In genomic region chr5:117356365-117357128, GRCm38 (mm10) we compare ENCODE assay signal across 8 mouse cellular contexts. TPM values are rescaled to one million over a fixed set of nuclear protein-coding genes. Genes with fewer than 3 reads are reported as not detected.
DNase-seq lines count a peak whose midpoint lies in the region; ATAC-seq and TF ChIP-seq lines count a peak whose summit lies in the region.

No protein-coding gene starts in this region.

- peak overlapping the region; percentile 93 for H3K4me2 ChIP-seq in hindbrain, embryonic 16.5 days (ENCODE audit: low read length)
- peak overlapping the region; percentile 92 for H3K4me2 ChIP-seq in midbrain, postnatal 0 days (ENCODE audit: low read depth, low read length, poor library complexity, severe bottlenecking)

- no peaks in the 10 kb centered on the region for H3K9me3 ChIP-seq in hindbrain, embryonic 16.5 days (ENCODE audit: control insufficient read depth, low read length)
- no peaks in the 10 kb centered on the region for H3K9me3 ChIP-seq in midbrain, postnatal 0 days (ENCODE audit: low read length)

- peak overlapping the region; percentile 80 for H3K4me3 ChIP-seq in gastrocnemius, adult 2 months
- peak overlapping the region; percentile 65 for H3K4me3 ChIP-seq in hindbrain, embryonic 16.5 days (ENCODE audit: low read length)
- H3K4me3 ChIP-seq in midbrain, postnatal 0 days (ENCODE audit: low read depth, low read length): peak overlapping the region; percentile 86

- no peaks in the 10 kb centered on the region for H3K27me3 ChIP-seq in hindbrain, embryonic 16.5 days (replicated peaks; ENCODE audit: control insufficient read depth, insufficient read depth, low read length)
- no peaks in the 10 kb centered on the region for H3K27me3 ChIP-seq in midbrain, postnatal 0 days (ENCODE audit: insufficient read depth, low read length)

- no peak for TF ChIP-seq CTCF in gastrocnemius, adult 2 months (IDR thresholded peaks at IDR 0.05)
- no peak for TF ChIP-seq CTCF in midbrain, postnatal 0 days (IDR thresholded peaks at IDR 0.05)

- peak overlapping the region; percentile 98 for H3K27ac ChIP-seq in gastrocnemius, adult 2 months
- H3K27ac ChIP-seq in hindbrain, embryonic 16.5 days (ENCODE audit: low read depth, low read length): peak overlapping the region; percentile 85
- H3K27ac ChIP-seq in midbrain, postnatal 0 days (ENCODE audit: low read depth, low read length): peak overlapping the region; percentile 96

- intact Hi-C loops in gastrocnemius, adult 2 months (cut with DNase I): loop anchor here (2.0 kb wide), 2 partner anchors 32 to 38 kb away; partner anchors contain the start of genes Rfc5 and Vsig10

- peak overlapping the region; percentile 80 for H3K9ac ChIP-seq in hindbrain, embryonic 16.5 days (ENCODE audit: low read depth, low read length)
- peak overlapping the region; percentile 98 for H3K9ac ChIP-seq in midbrain, postnatal 0 days (replicated peaks; ENCODE audit: low read length, poor library complexity, severe bottlenecking)

- peak; percentile 51 for DNase-seq in right cerebral cortex, adult 18-20 months
- DNase-seq in right cerebral cortex, postnatal 36 days (ENCODE audit: low spot score in 2 of 2): no peak
- DNase-seq in cerebellum, adult 11-12 months: peak; percentile 68
- peak; percentile 69 for DNase-seq in gastrocnemius, adult 2 months
- DNase-seq in liver: peak; percentile 48
- peak; percentile 49 for DNase-seq in midbrain, postnatal 0 days (ENCODE audit: low spot score)
- peak; percentile 82 for DNase-seq in testis, postnatal 14 days (ENCODE audit: low spot score)

- peak; percentile 70 for ATAC-seq in hindbrain, embryonic 16.5 days
- ATAC-seq in midbrain, postnatal 0 days (ENCODE audit: low FRiP score): peak; percentile 71

- no peaks in the 10 kb centered on the region for H3K36me3 ChIP-seq in hindbrain, embryonic 16.5 days (ENCODE audit: control insufficient read depth, insufficient read depth, low read length)
- H3K36me3 ChIP-seq in midbrain, postnatal 0 days (ENCODE audit: insufficient read depth, low read length): no peaks in the 10 kb centered on the region

- under 1% methylated on average over 23 of the region's 24 CpGs for WGBS in hindbrain, embryonic 16.5 days
- 2% methylated on average over 16 of the region's 24 CpGs for WGBS in midbrain, postnatal 0 days

- peaks cover 29% of the 10 kb centered on the region for H3K4me1 ChIP-seq in hindbrain, embryonic 16.5 days (ENCODE audit: control insufficient read depth, insufficient read depth, low read depth, low read length)
- peaks cover 9% of the 10 kb centered on the region for H3K4me1 ChIP-seq in midbrain, postnatal 0 days (ENCODE audit: insufficient read depth, low read length)

RNA-seq across cellular contexts. Expression of gene Wsb2, which starts 0.6 kb away (rescaled TPM):
- total RNA-seq in gastrocnemius, adult 2 months (2021): 10 to 100 TPM; 88.0 to 97.7 TPM
- 200 and 278 TPM in 2 replicates for polyA plus RNA-seq in hindbrain, embryonic 16.5 days (2015; fragmentation: Nextera tagmentation; extraction: Ambion mirVana)
- total RNA-seq in midbrain, postnatal 0 days (2014; rRNA removed): 395 and 494 TPM in 2 replicates
- polyA plus RNA-seq in midbrain, postnatal 0 days (2015; fragmentation: Nextera tagmentation; extraction: Ambion mirVana): 336 and 360 TPM in 2 replicates

RNA-seq across cellular contexts. Expression of gene Rfc5, which starts 32.3 kb away (rescaled TPM):
- 1 to 10 TPM in 1 of 2 experiments, under 1 TPM in 1; 0.84 to 1.1 TPM for total RNA-seq in gastrocnemius, adult 2 months (2021)
- polyA plus RNA-seq in hindbrain, embryonic 16.5 days (2015; fragmentation: Nextera tagmentation; extraction: Ambion mirVana): 31.9 and 32.7 TPM in 2 replicates
- 12.0 and 15.2 TPM in 2 replicates for total RNA-seq in midbrain, postnatal 0 days (2014; rRNA removed)
- polyA plus RNA-seq in midbrain, postnatal 0 days (2015; fragmentation: Nextera tagmentation; extraction: Ambion mirVana): 22.0 and 22.1 TPM in 2 replicates

RNA-seq across cellular contexts. Expression of gene Vsig10, which starts 37.7 kb away (rescaled TPM):
- total RNA-seq in gastrocnemius, adult 2 months (2021): 1 to 10 TPM; 5.2 to 5.3 TPM
- 2.1 and 2.2 TPM in 2 replicates for polyA plus RNA-seq in hindbrain, embryonic 16.5 days (2015; fragmentation: Nextera tagmentation; extraction: Ambion mirVana)
- total RNA-seq in midbrain, postnatal 0 days (2014; rRNA removed): 1.8 and 7.1 TPM in 2 replicates
- polyA plus RNA-seq in midbrain, postnatal 0 days (2015; fragmentation: Nextera tagmentation; extraction: Ambion mirVana): 1.2 and 1.5 TPM in 2 replicates

RNA-seq across cellular contexts. Expression of gene Ksr2, which starts 57.3 kb away (rescaled TPM):
- under 1 TPM; 0.03 to 0.11 TPM for total RNA-seq in gastrocnemius, adult 2 months (2021)
- 6.0 and 6.3 TPM in 2 replicates for polyA plus RNA-seq in hindbrain, embryonic 16.5 days (2015; fragmentation: Nextera tagmentation; extraction: Ambion mirVana)
- 14.5 and 16.0 TPM in 2 replicates for total RNA-seq in midbrain, postnatal 0 days (2014; rRNA removed)
- polyA plus RNA-seq in midbrain, postnatal 0 days (2015; fragmentation: Nextera tagmentation; extraction: Ambion mirVana): 6.7 and 8.9 TPM in 2 replicates

Comparison
In these comparisons a context has a peak if more than half of its experiments do, and no peak if none do; other contexts are left out.
1. DNase-seq: peak in right cerebral cortex, adult 18-20 months (single experiment), cerebellum, adult 11-12 months (single experiment), gastrocnemius, adult 2 months (single experiment), liver (single experiment), midbrain, postnatal 0 days (single experiment) and testis, postnatal 14 days (single experiment); none in right cerebral cortex, postnatal 36 days (0 of 2).
2. Peak in every context shown above with its lines, with median percentiles within 50 percentile points of each other: H3K27ac ChIP-seq and H3K4me3 ChIP-seq.